Mouse (Mus musculus): ENCODE data around the gene Phactr4. TPM values are rescaled to one million over a fixed set of nuclear protein-coding genes. Genes with fewer than 3 reads are reported as not detected.
A peak's percentile ranks its signal among the peaks of the same experiment; 100 is the strongest.

The Phactr4 gene
- total and polyA plus RNA-seq, 2 experiments: 6.6 to 8.0 TPM

DNA sequence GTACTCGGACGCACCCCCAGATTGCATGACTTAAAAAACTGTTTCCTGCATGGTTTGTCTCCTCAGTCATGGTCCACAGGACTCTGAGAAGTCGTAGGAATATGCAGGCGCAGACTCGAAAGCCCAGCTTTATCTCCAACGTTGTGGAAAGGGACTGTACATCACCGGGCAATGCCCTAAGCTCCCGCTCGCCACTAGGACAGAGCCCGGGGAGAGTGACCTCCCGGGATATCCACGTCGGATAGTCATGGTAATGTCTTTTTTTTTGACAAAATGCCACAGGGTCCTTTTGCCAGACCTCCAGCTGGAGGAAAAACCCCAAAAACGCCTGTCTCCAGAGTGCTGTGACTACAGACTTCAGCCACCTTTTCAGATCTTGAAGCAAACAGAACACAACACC lies 69.5 kb downstream of the Phactr4 start:
- no peak for TF ChIP-seq POLR2A (IDR thresholded peaks at IDR 0.05; ENCODE audit: extremely low read depth, insufficient read depth, low read length)
- TF ChIP-seq CTCF (IDR thresholded peaks at IDR 0.05; ENCODE audit: low read depth, low read length): no peak
- Histone ChIP-seq H3K4me1 (ENCODE audit: control insufficient read depth, insufficient read depth, low read length) (peaks cover 3% of the 10 kb centered on the region; the same call in 1 of the 2 replicates), H3K36me3 (ENCODE audit: control insufficient read depth, insufficient read depth, low read length) (peaks cover 24% of the 10 kb centered on the region), H3K27ac (replicated peaks; ENCODE audit: insufficient read depth, low read depth, low read length) (peak overlapping the region; percentile 55; the same call in 1 of the 2 replicates), H3K79me2 (ENCODE audit: control insufficient read depth, insufficient read depth, low read length) (peaks cover 3% of the 10 kb centered on the region; the same call in 1 of the 2 replicates), H3K27me3 (ENCODE audit: control insufficient read depth, insufficient read depth, low read length) (no peaks in the 10 kb centered on the region), H3K9ac (ENCODE audit: low read depth, low read length) (peak overlapping the region; percentile 92), H3K4me3 (ENCODE audit: insufficient read depth, low read depth, low read length) (peak overlapping the region; percentile 79)
- DNase-seq (ENCODE audit: extremely low read depth, low read depth, low spot score): no peak
- under 1% methylated on average over 14 of the region's 14 CpGs for WGBS

DNA sequence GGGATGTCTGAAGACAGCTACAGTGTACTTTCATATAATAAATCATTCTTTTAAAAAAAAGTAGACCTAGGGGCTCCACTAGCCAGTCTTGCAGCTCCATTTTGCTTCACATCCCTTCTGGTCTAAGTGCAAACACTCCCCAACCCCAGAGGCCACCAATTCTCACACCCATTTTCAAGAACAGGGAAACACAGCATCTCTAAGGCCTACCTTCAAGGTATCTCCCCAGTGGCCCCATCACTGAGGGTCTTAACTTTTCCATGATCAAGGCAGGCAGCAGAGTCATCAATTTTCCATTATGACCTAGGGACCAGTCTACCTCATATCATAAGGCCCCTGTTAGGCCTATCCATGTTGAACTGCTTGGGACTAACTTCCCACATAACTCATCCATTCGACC lies 70.9 kb downstream of the Phactr4 start:
- 37% methylated on average over 1 of the region's 1 CpGs for WGBS
- DNase-seq (ENCODE audit: extremely low read depth, low read depth, low spot score): no peak
- Histone ChIP-seq H3K27me3 (ENCODE audit: control insufficient read depth, insufficient read depth, low read length) (no peaks in the 10 kb centered on the region), H3K79me2 (ENCODE audit: control insufficient read depth, insufficient read depth, low read length) (peaks cover 3% of the 10 kb centered on the region; the same call in 1 of the 2 replicates), H3K36me3 (ENCODE audit: control insufficient read depth, insufficient read depth, low read length) (peaks cover 16% of the 10 kb centered on the region), H3K9ac (ENCODE audit: low read depth, low read length) (no peak overlapping the region), H3K4me1 (ENCODE audit: control insufficient read depth, insufficient read depth, low read length) (peaks cover 3% of the 10 kb centered on the region; the same call in 1 of the 2 replicates), H3K27ac (replicated peaks; ENCODE audit: insufficient read depth, low read depth, low read length) (no peak overlapping the region), H3K4me3 (ENCODE audit: insufficient read depth, low read depth, low read length) (no peak overlapping the region)
- TF ChIP-seq CTCF (IDR thresholded peaks at IDR 0.05; ENCODE audit: low read depth, low read length) (no peak), POLR2A (IDR thresholded peaks at IDR 0.05; ENCODE audit: extremely low read depth, insufficient read depth, low read length) (no peak)

DNA sequence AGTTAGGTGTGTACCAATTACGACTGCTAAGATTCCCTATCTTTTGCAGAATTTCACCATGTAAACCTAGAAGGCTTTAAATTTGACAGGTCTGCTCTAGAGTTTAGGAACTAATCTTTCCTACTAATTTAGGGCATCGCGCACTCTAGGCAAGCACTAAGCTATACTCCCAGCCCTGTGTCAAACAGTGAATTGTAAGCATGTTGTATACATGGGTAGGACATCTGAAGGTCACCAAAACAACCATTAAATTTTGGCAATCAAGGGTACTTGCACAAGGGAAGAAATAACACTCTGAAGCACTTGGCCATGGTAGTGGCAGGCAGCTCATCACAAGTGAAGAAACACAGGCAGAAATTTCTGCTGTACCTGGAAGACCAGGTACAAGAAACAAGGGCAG lies 71.4 kb downstream of the Phactr4 start:
- peaks cover 16% of the 10 kb centered on the region for H3K36me3 ChIP-seq (ENCODE audit: control insufficient read depth, insufficient read depth, low read length)
- H3K79me2 ChIP-seq (ENCODE audit: control insufficient read depth, insufficient read depth, low read length): peaks cover 3% of the 10 kb centered on the region; the same call in 1 of the 2 replicates
- no peak for DNase-seq (ENCODE audit: extremely low read depth, low read depth, low spot score)
- no peaks in the 10 kb centered on the region for H3K27me3 ChIP-seq (ENCODE audit: control insufficient read depth, insufficient read depth, low read length)
- TF ChIP-seq POLR2A (IDR thresholded peaks at IDR 0.05; ENCODE audit: extremely low read depth, insufficient read depth, low read length) (no peak), CTCF (IDR thresholded peaks at IDR 0.05; ENCODE audit: low read depth, low read length) (no peak)
- H3K9ac ChIP-seq (ENCODE audit: low read depth, low read length): no peak overlapping the region
- 97% methylated on average over 3 of the region's 3 CpGs for WGBS
- H3K4me1 ChIP-seq (ENCODE audit: control insufficient read depth, insufficient read depth, low read length): peaks cover 3% of the 10 kb centered on the region; the same call in 1 of the 2 replicates
- H3K27ac ChIP-seq (replicated peaks; ENCODE audit: insufficient read depth, low read depth, low read length): no peak overlapping the region
- H3K4me3 ChIP-seq (ENCODE audit: insufficient read depth, low read depth, low read length): no peak overlapping the region

DNA sequence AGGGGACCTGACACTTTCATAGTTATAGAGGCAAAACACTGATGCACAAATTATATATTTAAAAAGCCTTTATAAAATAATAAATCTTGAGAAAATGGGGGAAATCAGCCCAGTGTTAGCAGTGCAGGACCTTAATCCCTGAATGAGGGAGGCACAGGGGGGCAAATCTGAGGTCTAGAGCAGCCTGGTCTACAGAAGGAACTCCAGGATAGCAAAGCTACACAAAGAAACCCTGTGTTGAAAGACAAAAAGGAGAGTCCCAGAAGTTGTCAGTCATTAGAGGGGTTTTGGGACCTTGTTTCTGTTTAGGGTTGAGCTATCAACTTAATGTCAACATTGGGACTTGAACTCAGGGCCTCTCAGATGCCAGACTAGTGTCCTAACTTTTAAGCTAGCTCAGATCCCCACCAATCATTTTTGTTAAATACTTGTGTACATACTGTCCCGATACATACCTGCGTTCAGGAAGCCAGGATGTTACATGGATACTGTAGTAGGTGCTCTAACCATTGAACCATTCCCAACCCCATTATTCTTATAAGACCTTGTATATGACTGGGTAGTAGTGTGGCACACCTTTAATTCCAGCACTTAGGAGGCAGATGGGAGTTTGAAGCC lies 72.1 kb downstream of the Phactr4 start:
- no peaks in the 10 kb centered on the region for H3K27me3 ChIP-seq (ENCODE audit: control insufficient read depth, insufficient read depth, low read length)
- H3K36me3 ChIP-seq (ENCODE audit: control insufficient read depth, insufficient read depth, low read length): peaks cover 16% of the 10 kb centered on the region
- no peak for DNase-seq (ENCODE audit: extremely low read depth, low read depth, low spot score)
- H3K79me2 ChIP-seq (ENCODE audit: control insufficient read depth, insufficient read depth, low read length): peaks cover 6% of the 10 kb centered on the region; the same call in 1 of the 2 replicates
- WGBS: 91% methylated on average over 2 of the region's 2 CpGs
- H3K4me3 ChIP-seq (ENCODE audit: insufficient read depth, low read depth, low read length): no peak overlapping the region
- H3K27ac ChIP-seq (replicated peaks; ENCODE audit: insufficient read depth, low read depth, low read length): no peak overlapping the region
- peaks cover 3% of the 10 kb centered on the region; the same call in 1 of the 2 replicates for H3K4me1 ChIP-seq (ENCODE audit: control insufficient read depth, insufficient read depth, low read length)
- no peak for TF ChIP-seq CTCF (IDR thresholded peaks at IDR 0.05; ENCODE audit: low read depth, low read length)
- no peak for TF ChIP-seq POLR2A (IDR thresholded peaks at IDR 0.05; ENCODE audit: extremely low read depth, insufficient read depth, low read length)
- H3K9ac ChIP-seq (ENCODE audit: low read depth, low read length): no peak overlapping the region

DNA sequence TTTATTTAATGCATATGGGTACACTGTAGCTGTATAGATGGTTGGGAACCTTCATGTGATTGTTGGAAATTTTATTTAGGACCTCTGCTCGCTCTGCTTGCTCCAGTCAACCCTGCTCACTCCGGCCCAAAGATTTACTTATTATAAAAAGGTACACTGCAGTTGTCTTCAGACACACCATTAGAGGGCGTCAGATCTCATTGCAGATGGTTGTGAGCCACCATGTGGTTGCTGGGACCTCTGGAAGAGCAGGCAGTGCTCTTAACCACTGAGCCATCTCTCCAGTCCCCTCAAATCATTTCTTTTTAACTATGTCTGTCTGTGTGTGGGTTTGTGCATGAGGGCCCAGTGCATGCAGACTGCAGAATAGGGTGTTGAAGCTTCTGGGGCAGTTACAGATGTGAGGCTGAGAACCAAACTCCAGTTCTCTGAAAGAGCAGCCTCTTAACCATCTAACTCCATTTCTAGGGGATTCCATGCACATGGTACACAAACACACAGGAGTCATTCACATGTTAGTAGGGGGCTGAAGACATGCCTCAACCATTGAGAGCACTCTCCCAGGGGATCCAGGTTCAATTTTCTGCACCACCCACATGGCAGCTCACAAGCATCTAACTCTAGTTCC lies 72.7 kb downstream of the Phactr4 start:
- Histone ChIP-seq H3K4me1 (ENCODE audit: control insufficient read depth, insufficient read depth, low read length) (peaks cover 4% of the 10 kb centered on the region; the same call in 1 of the 2 replicates), H3K27me3 (ENCODE audit: control insufficient read depth, insufficient read depth, low read length) (no peaks in the 10 kb centered on the region), H3K79me2 (ENCODE audit: control insufficient read depth, insufficient read depth, low read length) (peaks cover 11% of the 10 kb centered on the region; the same call in 1 of the 2 replicates), H3K27ac (replicated peaks; ENCODE audit: insufficient read depth, low read depth, low read length) (no peak overlapping the region), H3K4me3 (ENCODE audit: insufficient read depth, low read depth, low read length) (no peak overlapping the region), H3K9ac (ENCODE audit: low read depth, low read length) (no peak overlapping the region), H3K36me3 (ENCODE audit: control insufficient read depth, insufficient read depth, low read length) (peaks cover 16% of the 10 kb centered on the region)
- no peak for DNase-seq (ENCODE audit: extremely low read depth, low read depth, low spot score)
- WGBS: 82% methylated on average over 3 of the region's 3 CpGs
- TF ChIP-seq POLR2A (IDR thresholded peaks at IDR 0.05; ENCODE audit: extremely low read depth, insufficient read depth, low read length) (no peak), CTCF (IDR thresholded peaks at IDR 0.05; ENCODE audit: low read depth, low read length) (no peak)

DNA sequence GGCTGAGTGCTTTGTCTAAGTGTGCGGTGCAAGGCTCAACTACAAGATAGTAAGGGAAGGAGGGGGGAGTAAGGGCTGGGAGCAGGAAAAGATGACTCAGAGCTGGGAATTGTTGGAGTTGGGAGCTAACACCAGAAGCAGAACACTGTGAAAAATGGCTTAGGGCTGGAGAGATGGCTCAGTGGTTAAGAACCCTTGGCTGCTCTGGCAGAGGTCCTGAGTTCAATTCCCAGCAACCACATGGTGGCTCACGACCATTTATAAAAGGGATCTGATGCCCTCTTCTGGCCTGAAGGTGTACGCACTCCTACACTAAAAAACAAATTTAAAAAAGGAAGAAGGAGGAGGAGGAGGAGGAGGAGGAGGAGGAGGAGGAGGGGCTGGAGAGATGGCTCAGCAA lies 75.6 kb downstream of the Phactr4 start:
- no peak overlapping the region for H3K27ac ChIP-seq (replicated peaks; ENCODE audit: insufficient read depth, low read depth, low read length)
- DNase-seq (ENCODE audit: extremely low read depth, low read depth, low spot score): no peak
- peaks cover 19% of the 10 kb centered on the region for H3K79me2 ChIP-seq (ENCODE audit: control insufficient read depth, insufficient read depth, low read length)
- TF ChIP-seq CTCF (IDR thresholded peaks at IDR 0.05; ENCODE audit: low read depth, low read length) (no peak), POLR2A (IDR thresholded peaks at IDR 0.05; ENCODE audit: extremely low read depth, insufficient read depth, low read length) (no peak)
- WGBS: 76% methylated on average over 3 of the region's 3 CpGs
- no peaks in the 10 kb centered on the region for H3K27me3 ChIP-seq (ENCODE audit: control insufficient read depth, insufficient read depth, low read length)
- peaks cover 12% of the 10 kb centered on the region for H3K36me3 ChIP-seq (ENCODE audit: control insufficient read depth, insufficient read depth, low read length)
- H3K9ac ChIP-seq (ENCODE audit: low read depth, low read length): no peak overlapping the region
- 0 out of 2 replicates have a peak, but pooled peaks cover 1% of the 10 kb centered on the region for H3K4me1 ChIP-seq (ENCODE audit: control insufficient read depth, insufficient read depth, low read length)
- no peak overlapping the region for H3K4me3 ChIP-seq (ENCODE audit: insufficient read depth, low read depth, low read length)

All from liver, adult 2 months (tissue).